ENCODE assay signal across 9 mouse cellular contexts in genomic region chr15:3957982-3958381, GRCm38 (mm10). TPM values are rescaled to one million over a fixed set of nuclear protein-coding genes. Genes with fewer than 3 reads are reported as not detected.
DNase-seq lines count a peak whose midpoint lies in the region; ATAC-seq and TF ChIP-seq lines count a peak whose summit lies in the region.
"Had no signal": no experiment of that assay in that cellular context is flagged by ENCODE, and none has a peak within 500 bp of the region (broad histone marks: within the 10 kb centered on the region; RNA-seq: fewer than 3 reads in every experiment).

No protein-coding gene starts in this region.

- WGBS in heart, postnatal 0 days, result 21% methylated on average over 4 of the region's 4 CpGs
- 25% methylated on average over 4 of the region's 4 CpGs for WGBS in heart, embryonic 11.5 days (ENCODE audit: insufficient replicate concordance)
- WGBS in stomach, postnatal 0 days, result 19% methylated on average over 4 of the region's 4 CpGs

- no peak for TF ChIP-seq EP300 in heart, postnatal 0 days (IDR thresholded peaks at IDR 0.05; ENCODE audit: low read depth)
- no peak for TF ChIP-seq EP300 in stomach, postnatal 0 days (optimal IDR thresholded peaks at IDR 0.05)

- H3K9ac ChIP-seq in heart, postnatal 0 days (replicated peaks; ENCODE audit: low read depth, low read length), result no peak overlapping the region
- H3K9ac ChIP-seq in heart, embryonic 11.5 days (ENCODE audit: low read depth, low read length), result no peak overlapping the region
- no peak overlapping the region for H3K9ac ChIP-seq in stomach, postnatal 0 days (ENCODE audit: low read length)
- H3K9ac ChIP-seq: limb, embryonic 15.5 days had no signal

- peak; percentile 68 for DNase-seq in heart, postnatal 0 days (ENCODE audit: low spot score)
- peak; percentile 23 for DNase-seq in embryo, embryonic 11.5 days (ENCODE audit: low read depth, low spot score)
- peak; percentile 46 to 84 for DNase-seq in kidney, postnatal 25 days
- DNase-seq in lung, postnatal 25 days (ENCODE audit: low spot score), result peak; percentile 70
- peak; percentile 33 for DNase-seq in stomach, postnatal 0 days (ENCODE audit: low spot score)

- no peaks in the 10 kb centered on the region for H3K79me3 ChIP-seq in C2C12 (ENCODE audit: low read depth)

- TF ChIP-seq CTCF in heart, postnatal 0 days (IDR thresholded peaks at IDR 0.05; ENCODE audit: low read depth), result peak; percentile 79
- peak; percentile 28 for TF ChIP-seq CTCF in C2C12 (IDR thresholded peaks at IDR 0.05; ENCODE audit: control insufficient read depth, insufficient read depth, insufficient read length)
- peak; percentile 84 for TF ChIP-seq CTCF in stomach, postnatal 0 days (IDR thresholded peaks at IDR 0.05; ENCODE audit: low read depth)

- no peak overlapping the region for H3K4me3 ChIP-seq in heart, postnatal 0 days (ENCODE audit: low read depth, low read length)
- no peak overlapping the region for H3K4me3 ChIP-seq in heart, embryonic 11.5 days (ENCODE audit: low read depth, low read length)
- no peak overlapping the region for H3K4me3 ChIP-seq in C2C12 (ENCODE audit: insufficient read depth, poor library complexity, severe bottlenecking)
- H3K4me3 ChIP-seq in stomach, postnatal 0 days (ENCODE audit: low read depth, low read length), result no peak overlapping the region
- H3K4me3 ChIP-seq: limb, embryonic 15.5 days had no signal

- peaks cover 7% of the 10 kb centered on the region for H3K4me1 ChIP-seq in heart, postnatal 0 days (ENCODE audit: control insufficient read depth, insufficient read depth)
- H3K4me1 ChIP-seq in heart, embryonic 11.5 days (ENCODE audit: control insufficient read depth, insufficient read depth, low read length), result no peaks in the 10 kb centered on the region
- H3K4me1 ChIP-seq in stomach, postnatal 0 days (replicated peaks; ENCODE audit: control insufficient read depth, insufficient read depth), result no peaks in the 10 kb centered on the region
- H3K4me1 ChIP-seq: limb, embryonic 15.5 days had no signal

- no peaks in the 10 kb centered on the region for H3K27me3 ChIP-seq in heart, postnatal 0 days (ENCODE audit: control insufficient read depth, insufficient read depth, low read length)
- H3K27me3 ChIP-seq in heart, embryonic 11.5 days (ENCODE audit: control insufficient read depth, insufficient read depth, low read length), result no peaks in the 10 kb centered on the region
- no peaks in the 10 kb centered on the region for H3K27me3 ChIP-seq in C2C12 (ENCODE audit: control insufficient read depth, insufficient read depth, insufficient read length)
- H3K27me3 ChIP-seq in stomach, postnatal 0 days (ENCODE audit: control insufficient read depth, insufficient read depth, low read length), result no peaks in the 10 kb centered on the region
- H3K27me3 ChIP-seq: limb, embryonic 15.5 days had no signal

- no peak overlapping the region for H3K27ac ChIP-seq in heart, postnatal 0 days (ENCODE audit: low read depth)
- no peak overlapping the region for H3K27ac ChIP-seq in heart, embryonic 11.5 days (ENCODE audit: low read depth, low read length)
- H3K27ac ChIP-seq in stomach, postnatal 0 days (replicated peaks), result no peak overlapping the region
- H3K27ac ChIP-seq: limb, embryonic 15.5 days had no signal

- H3K79me2 ChIP-seq in C2C12 (ENCODE audit: control insufficient read depth, insufficient read depth), result no peaks in the 10 kb centered on the region

- H3K4me2 ChIP-seq in heart, postnatal 0 days (ENCODE audit: low read depth, low read length), result no peak overlapping the region
- H3K4me2 ChIP-seq in heart, embryonic 11.5 days, result no peak overlapping the region
- no peak overlapping the region for H3K4me2 ChIP-seq in stomach, postnatal 0 days (replicated peaks; ENCODE audit: low read depth)
- H3K4me2 ChIP-seq: limb, embryonic 15.5 days had no signal

- no peaks in the 10 kb centered on the region for H3K36me3 ChIP-seq in heart, postnatal 0 days (replicated peaks; ENCODE audit: control insufficient read depth, insufficient read depth, low read length)
- H3K36me3 ChIP-seq in heart, embryonic 11.5 days (ENCODE audit: control insufficient read depth, insufficient read depth, low read length), result no peaks in the 10 kb centered on the region
- H3K36me3 ChIP-seq in C2C12 (ENCODE audit: control insufficient read depth, insufficient read depth), result no peaks in the 10 kb centered on the region
- H3K36me3 ChIP-seq in stomach, postnatal 0 days (ENCODE audit: control insufficient read depth, insufficient read depth, low read length), result no peaks in the 10 kb centered on the region
- H3K36me3 ChIP-seq: limb, embryonic 15.5 days had no signal

- no peaks in the 10 kb centered on the region for H3K9me3 ChIP-seq in heart, postnatal 0 days (replicated peaks; ENCODE audit: control insufficient read depth, low read length)
- no peaks in the 10 kb centered on the region; the same call in 1 of the 2 replicates for H3K9me3 ChIP-seq in heart, embryonic 11.5 days (replicated peaks; ENCODE audit: control insufficient read depth, low read length)
- no peaks in the 10 kb centered on the region for H3K9me3 ChIP-seq in stomach, postnatal 0 days (ENCODE audit: control insufficient read depth, low read length)
- H3K9me3 ChIP-seq: limb, embryonic 15.5 days had no signal

- no peak overlapping the region for H3ac ChIP-seq in C2C12 (ENCODE audit: control insufficient read depth, insufficient read length, low read depth)

- no peak for ATAC-seq in heart, postnatal 0 days (ENCODE audit: insufficient read depth, low read depth)
- no peak for ATAC-seq in heart, embryonic 11.5 days (replicated peaks; ENCODE audit: insufficient number of reproducible peaks, low FRiP score, low TSS enrichment)
- peak; percentile 75 for ATAC-seq in activated CD4-positive, CD25-positive, alpha-beta regulatory T cell, adult 4 months
- ATAC-seq in stomach, postnatal 0 days (ENCODE audit: low FRiP score, low TSS enrichment), result no peak

TF ChIP-seq in C2C12, 6 proteins besides CTCF, POLR2A, EP300 and RAD21:
- TF ChIP-seq MYOG (IDR thresholded peaks at IDR 0.05; ENCODE audit: control insufficient read depth, extremely low read depth, insufficient read length) (no peak), CEBPB (IDR thresholded peaks at IDR 0.05; ENCODE audit: low read depth) (no peak), MYOD1 (IDR thresholded peaks at IDR 0.05; ENCODE audit: control insufficient read depth, insufficient read length, low read depth) (no peak)

RNA-seq across cellular contexts. Expression of gene Fbxo4, which starts 21.4 kb away (rescaled TPM):
- 8.6 and 16.6 TPM in 2 replicates for total RNA-seq in heart, postnatal 0 days (2014; rRNA removed; ENCODE audit: low replicate concordance)
- 15.4 and 16.5 TPM in 2 replicates for polyA plus RNA-seq in heart, postnatal 0 days (2015; fragmentation: Nextera tagmentation; extraction: Ambion mirVana)
- polyA plus RNA-seq in heart, embryonic 11.5 days (2014; fragmentation: Nextera tagmentation; extraction: Ambion mirVana), result 11.1 and 12.3 TPM in 2 replicates
- 13.4 TPM for polyA plus RNA-seq in C2C12 (2012; fragmentation: generic; extraction: Trizol)
- polyA plus RNA-seq in activated CD4-positive, CD25-positive, alpha-beta regulatory T cell, adult 4 months (2017; shearing (Covaris generic)), result 1 to 10 TPM; 4.5 to 8.7 TPM
- 17.3 and 19.0 TPM in 2 replicates for polyA plus RNA-seq in stomach, postnatal 0 days (2015; fragmentation: Nextera tagmentation; extraction: Ambion mirVana)

RNA-seq across cellular contexts. Expression of gene AW549877, which starts 37.6 kb away (rescaled TPM):
- total RNA-seq in heart, postnatal 0 days (2014; rRNA removed; ENCODE audit: low replicate concordance), result 16.3 and 16.4 TPM in 2 replicates
- polyA plus RNA-seq in heart, postnatal 0 days (2015; fragmentation: Nextera tagmentation; extraction: Ambion mirVana), result 11.7 and 12.5 TPM in 2 replicates
- polyA plus RNA-seq in heart, embryonic 11.5 days (2014; fragmentation: Nextera tagmentation; extraction: Ambion mirVana), result 36.7 and 43.2 TPM in 2 replicates
- 3.4 TPM for polyA plus RNA-seq in C2C12 (2012; fragmentation: generic; extraction: Trizol)
- polyA plus RNA-seq in activated CD4-positive, CD25-positive, alpha-beta regulatory T cell, adult 4 months (2017; shearing (Covaris generic)), result 10 to 100 TPM; 26.7 to 29.1 TPM
- polyA plus RNA-seq in stomach, postnatal 0 days (2015; fragmentation: Nextera tagmentation; extraction: Ambion mirVana), result 10.9 and 11.5 TPM in 2 replicates

Comparison
In these comparisons a context has a peak if more than half of its experiments do, and no peak if none do; other contexts are left out.
1. CTCF ChIP-seq: peak in every context shown above with its lines; median percentile 84 in stomach, postnatal 0 days; 79 in heart, postnatal 0 days; 28 in C2C12.